Mouse (Mus musculus) G1E (cell line): ENCODE measurements around the gene Klhl32.

Experiments
- CTCF ChIP-seq: IDR thresholded peaks from 2 replicates; pipeline ENCODE4 v1.5.1; 2012; ENCODE audit warnings: low read depth, low read length, inconsistent platforms, mixed read lengths
- GATA1 ChIP-seq: IDR thresholded peaks from 2 replicates; pipeline ENCODE4 v1.6.1; 2012; ENCODE audit warnings: borderline replicate concordance, low read length, inconsistent platforms, mixed read lengths
- GATA2 ChIP-seq: IDR thresholded peaks from 2 replicates; pipeline ENCODE4 v1.6.1; 2012; ENCODE audit warnings: low read depth, low read length, inconsistent platforms, borderline replicate concordance
- POLR2AphosphoS5 ChIP-seq: IDR thresholded peaks from 2 replicates; pipeline ENCODE4 v1.6.1; 2012; ENCODE audit warnings: low read depth, low read length, inconsistent platforms; ENCODE audit not compliant: insufficient replicate concordance
- TAL1 ChIP-seq: conservative IDR thresholded peaks from 2 replicates; pipeline ENCODE4 v1.6.1; 2012; ENCODE audit warnings: low read depth, low read length, inconsistent platforms, mixed read lengths

- TF ChIP-seq CTCF, result no peak
- no peak for TF ChIP-seq GATA2
- no peak for TF ChIP-seq GATA1
- TF ChIP-seq TAL1, result no peak
- no peak for TF ChIP-seq POLR2AphosphoS5
Observed at GRCm38 (mm10) chr4:24720834-24721233, 130.1 kb downstream of the Klhl32 start.
